Mouse (Mus musculus) neural tube, embryonic 14.5 days (tissue): ENCODE data around the gene Mnat1. TPM values are rescaled to one million over a fixed set of nuclear protein-coding genes. Genes with fewer than 3 reads are reported as not detected.

Experiments
- ATAC-seq: fragments of 200-750 bp; cut with Nextera tagmentation; 2 replicates; pipeline ENCODE4 v1.8.0; 2017; ENCODE audit warnings: low read depth, mild to moderate bottlenecking, moderate TSS enrichment, moderate library complexity
- H3K27ac ChIP-seq: fragments of 300-500 bp; sonication (generic); 2 replicates; pipeline ENCODE4 v1.5.1; 2014; ENCODE audit warnings: low read depth, mild to moderate bottlenecking, control low read depth, low read length, moderate library complexity, mixed read lengths
- H3K27me3 ChIP-seq: fragments of 300-500 bp; sonication (generic); 2 replicates; pipeline ENCODE4 v1.6.1; 2014; ENCODE audit warnings: low read length; ENCODE audit not compliant: control insufficient read depth, insufficient read depth
- H3K36me3 ChIP-seq: fragments of 300-500 bp; sonication (generic); 2 replicates; pipeline ENCODE4 v1.6.1; 2014; ENCODE audit warnings: low read length, mixed read lengths; ENCODE audit not compliant: control insufficient read depth, insufficient read depth
- H3K4me1 ChIP-seq: fragments of 300-500 bp; sonication (generic); 2 replicates; pipeline ENCODE4 v1.6.1; 2014; ENCODE audit warnings: low read length; ENCODE audit not compliant: control insufficient read depth, insufficient read depth
- H3K4me2 ChIP-seq: fragments of 300-500 bp; sonication (generic); 2 replicates; pipeline ENCODE4 v1.6.1; 2014; ENCODE audit warnings: mild to moderate bottlenecking, low read depth, low read length, control low read depth
- H3K4me3 ChIP-seq: fragments of 300-500 bp; sonication (generic); 2 replicates; pipeline ENCODE4 v1.5.1; 2014; ENCODE audit warnings: low read depth, low read length, control low read depth, mixed read lengths
- H3K9ac ChIP-seq: fragments of 300-500 bp; sonication (generic); replicated peaks from 2 replicates; pipeline ENCODE4 v1.6.1; 2014; ENCODE audit warnings: low read depth, mild to moderate bottlenecking, control low read depth, low read length, mixed read lengths
- H3K9me3 ChIP-seq: fragments of 300-500 bp; sonication (generic); 2 replicates; pipeline ENCODE4 v1.6.1; 2016; ENCODE audit warnings: low read length; ENCODE audit not compliant: control insufficient read depth
- WGBS: fragments of 180-500 bp; shearing (Covaris S2); extraction: QIAGEN DNeasy Blood & Tissue Kit; methylation state at CpG from one replicate; pipeline ENCODE4 v1.1.7; 2014; 5-methylcytosine and 5-hydroxymethylcytosine counted together
- polyA plus RNA-seq: library from polyadenylated mRNA; unstranded; fragments of >200 nt; fragmentation: Nextera tagmentation; extraction: Ambion mirVana; gene quantifications from 2 replicates; pipeline ENCODE4 v1.2.1, GENCODE M21; 2014

The Mnat1 gene
- polyA plus RNA-seq, 1 experiment from 2014 or later: 20.8 TPM

GRCm38 (mm10) chr12:73170794-73171193, 47.3 kb downstream of the Mnat1 start:
- no peak overlapping the region for H3K9ac ChIP-seq
- no peaks in the 10 kb centered on the region for H3K9me3 ChIP-seq
- no peak overlapping the region for H3K4me2 ChIP-seq
- H3K4me1 ChIP-seq: no peaks in the 10 kb centered on the region
- H3K27me3 ChIP-seq: no peaks in the 10 kb centered on the region
- WGBS: 91% methylated on average over 6 of the region's 6 CpGs
- no peak overlapping the region for H3K4me3 ChIP-seq
- H3K36me3 ChIP-seq: no peaks in the 10 kb centered on the region
- ATAC-seq: no peak
- no peak overlapping the region for H3K27ac ChIP-seq

- no peaks in the 10 kb centered on the region for H3K27me3 ChIP-seq
- H3K9me3 ChIP-seq: no peaks in the 10 kb centered on the region
- no peak overlapping the region for H3K4me2 ChIP-seq
- 78% methylated on average over 8 of the region's 8 CpGs for WGBS
- no peak overlapping the region for H3K9ac ChIP-seq
- no peak for ATAC-seq
- H3K4me3 ChIP-seq: no peak overlapping the region
- H3K36me3 ChIP-seq: no peaks in the 10 kb centered on the region
- H3K4me1 ChIP-seq: no peaks in the 10 kb centered on the region
- no peak overlapping the region for H3K27ac ChIP-seq
Measured at GRCm38 (mm10) chr12:73183896-73184295, 60.4 kb downstream of the Mnat1 start.

GRCm38 (mm10) chr12:73197363-73197762, 73.8 kb downstream of the Mnat1 start:
- Histone ChIP-seq H3K27me3 (no peaks in the 10 kb centered on the region), H3K27ac (no peak overlapping the region), H3K9me3 (no peaks in the 10 kb centered on the region), H3K4me3 (no peak overlapping the region), H3K4me1 (no peaks in the 10 kb centered on the region), H3K9ac (no peak overlapping the region), H3K4me2 (no peak overlapping the region), H3K36me3 (no peaks in the 10 kb centered on the region)
- 92% methylated on average over 6 of the region's 6 CpGs for WGBS
- no peak for ATAC-seq

GRCm38 (mm10) chr12:73198451-73198850, 74.9 kb downstream of the Mnat1 start:
- H3K27me3 ChIP-seq: no peaks in the 10 kb centered on the region
- no peaks in the 10 kb centered on the region for H3K4me1 ChIP-seq
- WGBS: 84% methylated on average over 1 of the region's 1 CpGs
- no peak overlapping the region for H3K9ac ChIP-seq
- no peak for ATAC-seq
- H3K4me3 ChIP-seq: no peak overlapping the region
- no peak overlapping the region for H3K27ac ChIP-seq
- H3K4me2 ChIP-seq: no peak overlapping the region
- H3K9me3 ChIP-seq: no peaks in the 10 kb centered on the region
- no peaks in the 10 kb centered on the region for H3K36me3 ChIP-seq

GRCm38 (mm10) chr12:73199375-73199774, 75.9 kb downstream of the Mnat1 start:
- H3K4me1 ChIP-seq: no peaks in the 10 kb centered on the region
- 49% methylated on average over 7 of the region's 7 CpGs for WGBS
- no peak overlapping the region for H3K4me2 ChIP-seq
- H3K9ac ChIP-seq: no peak overlapping the region
- no peaks in the 10 kb centered on the region for H3K9me3 ChIP-seq
- no peaks in the 10 kb centered on the region for H3K27me3 ChIP-seq
- H3K27ac ChIP-seq: no peak overlapping the region
- ATAC-seq: no peak
- H3K36me3 ChIP-seq: no peaks in the 10 kb centered on the region
- H3K4me3 ChIP-seq: no peak overlapping the region

GRCm38 (mm10) chr12:73201587-73201986, 78.1 kb downstream of the Mnat1 start:
- Histone ChIP-seq H3K36me3 (no peaks in the 10 kb centered on the region), H3K4me1 (no peaks in the 10 kb centered on the region), H3K4me3 (no peak overlapping the region), H3K27me3 (no peaks in the 10 kb centered on the region), H3K9me3 (no peaks in the 10 kb centered on the region), H3K9ac (no peak overlapping the region), H3K4me2 (no peak overlapping the region), H3K27ac (no peak overlapping the region)
- 60% methylated on average over 3 of the region's 3 CpGs for WGBS
- ATAC-seq: no peak

GRCm38 (mm10) chr12:73205710-73206649, 82.5 kb downstream of the Mnat1 start:
- ATAC-seq: no peak
- no peak overlapping the region for H3K27ac ChIP-seq
- no peaks in the 10 kb centered on the region for H3K4me1 ChIP-seq
- H3K4me2 ChIP-seq: no peak overlapping the region
- H3K27me3 ChIP-seq: no peaks in the 10 kb centered on the region
- WGBS: 77% methylated on average over 11 of the region's 11 CpGs
- H3K36me3 ChIP-seq: no peaks in the 10 kb centered on the region
- H3K9ac ChIP-seq: no peak overlapping the region
- H3K4me3 ChIP-seq: no peak overlapping the region
- no peaks in the 10 kb centered on the region for H3K9me3 ChIP-seq

- no peaks in the 10 kb centered on the region for H3K9me3 ChIP-seq
- 93% methylated on average over 4 of the region's 4 CpGs for WGBS
- ATAC-seq: no peak
- H3K27ac ChIP-seq: no peak overlapping the region
- H3K4me2 ChIP-seq: no peak overlapping the region
- H3K4me3 ChIP-seq: no peak overlapping the region
- H3K27me3 ChIP-seq: no peaks in the 10 kb centered on the region
- H3K9ac ChIP-seq: no peak overlapping the region
- H3K36me3 ChIP-seq: no peaks in the 10 kb centered on the region
- H3K4me1 ChIP-seq: no peaks in the 10 kb centered on the region
Measured at GRCm38 (mm10) chr12:73207008-73207407, 83.5 kb downstream of the Mnat1 start.

- Histone ChIP-seq H3K4me2 (no peak overlapping the region), H3K27ac (no peak overlapping the region)
- 82% methylated on average over 1 of the region's 1 CpGs for WGBS
Measured at GRCm38 (mm10) chr12:73207461-73207860, 83.9 kb downstream of the Mnat1 start.

More at GRCm38 (mm10) chr12:73207461-73207860, 83.9 kb downstream of the Mnat1 start:
- no peak overlapping the region for H3K9ac ChIP-seq
- no peaks in the 10 kb centered on the region for H3K27me3 ChIP-seq
- H3K9me3 ChIP-seq: no peaks in the 10 kb centered on the region
- no peak overlapping the region for H3K4me3 ChIP-seq
- no peaks in the 10 kb centered on the region for H3K4me1 ChIP-seq
- ATAC-seq: no peak
- no peaks in the 10 kb centered on the region for H3K36me3 ChIP-seq
